Mouse (Mus musculus) left cerebral cortex, postnatal 14 days (tissue): ENCODE data around the gene Cnrip1. TPM values are rescaled to one million over a fixed set of nuclear protein-coding genes. Genes with fewer than 3 reads are reported as not detected.
A peak's percentile ranks its signal among the peaks of the same experiment; 100 is the strongest.

Experiments used
- DNase-seq, 2 experiments: peaks; one replicate each; pipeline ENCODE4 v3.0.0; 2021 to 2022; ENCODE audit warnings: low spot score in 2 of 2, mixed read lengths in 1 of 2
- intact Hi-C: fragments of 180-260 bp; cut with DNase I; formaldehyde crosslinking; loops from one replicate; pipeline ENCODE4 v1.15.1; 2025
- total RNA-seq, 2 experiments: library from RNA; stranded (reverse); gene quantifications; 2 replicates each; pipeline ENCODE4 v1.2.3; 2021

The Cnrip1 gene
- total RNA-seq, 2 experiments from 2014 or later = 151 to 156 TPM

DNA sequence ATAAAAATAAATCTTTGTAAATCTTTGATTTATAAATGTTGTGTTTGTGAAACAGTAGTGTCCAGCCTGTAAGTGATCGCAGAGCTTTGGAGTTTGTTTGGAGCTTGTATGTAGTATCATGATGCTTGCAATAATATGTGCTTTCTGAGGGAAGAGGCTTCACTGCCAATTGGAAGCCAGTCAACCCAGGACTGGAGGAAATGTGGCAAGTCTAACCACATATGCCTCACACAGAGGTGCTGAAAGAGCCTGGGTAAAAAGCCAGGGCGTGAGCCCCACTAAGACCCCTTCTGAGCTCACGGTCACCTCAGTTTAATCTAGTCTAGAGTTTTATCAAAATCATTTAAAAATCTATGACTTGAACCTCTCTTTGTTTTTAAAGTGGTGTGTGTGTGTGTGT, 32.1 kb downstream of the Cnrip1 start:
- DNase-seq = no peak
- intact Hi-C loops = loop anchor here (5.0 kb wide), 2 partner anchors 74 to 114 kb away; partner anchors contain the start of gene Ppp3r1

DNA sequence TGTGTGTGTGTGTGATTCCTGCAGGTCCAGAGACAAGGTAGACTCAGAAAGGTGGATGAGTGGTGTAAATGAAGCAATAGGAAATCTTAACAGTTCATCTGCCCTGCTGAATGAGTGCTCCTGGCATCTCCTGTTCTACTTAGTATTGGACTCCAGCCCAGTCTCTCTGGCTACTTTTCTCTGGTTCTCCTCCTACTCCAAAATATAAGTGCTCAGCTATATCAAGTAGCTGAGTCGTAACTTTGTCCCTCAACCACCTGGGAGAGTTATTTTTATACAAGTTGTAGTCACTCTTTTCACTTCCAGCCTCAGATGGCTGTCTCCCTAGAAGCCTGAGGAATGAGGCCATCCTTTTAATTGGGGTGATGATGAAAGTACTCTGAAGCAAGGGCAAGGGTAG, 32.5 kb downstream of the Cnrip1 start:
- intact Hi-C loops = loop anchor here (5.0 kb wide), 2 partner anchors 73 to 113 kb away; partner anchors contain the start of gene Ppp3r1
- DNase-seq = peak; percentile 55 to 76

DNA sequence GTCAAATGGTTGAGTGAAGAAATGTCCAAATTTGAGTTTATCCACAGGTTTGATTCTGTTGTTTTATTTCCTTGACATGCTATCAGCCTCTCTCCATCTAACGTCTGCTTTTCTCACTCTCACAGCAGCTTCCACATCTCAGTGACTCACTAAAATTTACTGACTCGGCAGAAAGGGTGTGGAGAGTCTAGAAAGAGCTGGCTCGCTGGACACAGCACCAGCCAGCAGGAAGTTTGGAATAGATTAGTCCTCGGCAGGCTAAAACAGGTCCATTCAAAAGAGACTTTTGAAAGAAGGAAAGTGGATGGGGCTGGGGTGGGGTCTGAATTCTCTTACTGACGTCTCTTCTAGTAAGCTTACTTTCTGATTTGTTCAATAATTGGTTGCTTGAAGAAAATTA, 34.7 kb downstream of the Cnrip1 start:
- no peak for DNase-seq
- intact Hi-C loops = no loop called here

DNA sequence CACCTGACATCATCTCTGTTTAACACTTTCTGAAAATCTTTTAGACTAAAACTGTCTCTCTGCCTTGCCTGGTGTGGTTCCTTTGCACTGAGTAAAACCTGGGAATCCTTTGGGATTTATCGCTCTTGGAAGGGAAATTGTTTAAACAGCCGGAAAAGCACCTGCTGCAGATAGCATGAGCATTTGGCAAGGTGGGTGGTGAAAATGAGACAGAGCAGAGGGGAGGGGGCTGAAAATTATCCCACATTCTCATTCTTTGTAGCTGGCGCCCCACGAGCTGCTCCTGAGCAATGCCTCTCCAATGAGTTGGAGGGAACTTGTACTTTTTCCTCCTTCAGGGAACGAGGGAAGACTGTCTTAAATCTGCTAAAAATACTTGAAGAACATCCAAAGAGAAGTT, 55.5 kb downstream of the Cnrip1 start:
- intact Hi-C loops = loop anchor here (5.0 kb wide), 1 partner anchor 50 kb away; the partner anchor contains the start of gene Ppp3r1

DNA sequence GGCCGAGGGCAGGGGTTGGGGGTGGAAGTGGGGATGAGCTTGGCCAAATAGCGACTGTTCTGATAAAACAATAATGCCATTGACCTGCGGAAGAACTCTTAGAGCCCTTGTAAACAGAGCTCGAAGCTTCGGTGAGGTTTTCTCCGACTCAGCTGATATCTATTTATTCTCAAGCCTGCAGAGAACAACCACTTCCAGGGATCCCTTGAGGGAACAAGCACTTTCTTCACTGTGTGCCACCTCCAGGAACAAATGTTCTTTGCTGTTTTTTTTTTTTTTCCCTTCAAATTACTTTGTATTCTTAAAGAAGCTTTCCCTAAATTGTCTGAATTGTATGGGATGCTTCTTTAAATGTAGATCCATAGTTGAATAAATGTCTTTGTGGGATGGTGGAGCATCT, 56.0 kb downstream of the Cnrip1 start:
- peak in 1 of 2 experiments; percentile 35 for DNase-seq
- intact Hi-C loops = loop anchor here (5.0 kb wide), 1 partner anchor 50 kb away; the partner anchor contains the start of gene Ppp3r1

More for the DNA sequence above, 55.5 kb downstream of the Cnrip1 start:
- DNase-seq = peak; percentile 52 to 85

DNA sequence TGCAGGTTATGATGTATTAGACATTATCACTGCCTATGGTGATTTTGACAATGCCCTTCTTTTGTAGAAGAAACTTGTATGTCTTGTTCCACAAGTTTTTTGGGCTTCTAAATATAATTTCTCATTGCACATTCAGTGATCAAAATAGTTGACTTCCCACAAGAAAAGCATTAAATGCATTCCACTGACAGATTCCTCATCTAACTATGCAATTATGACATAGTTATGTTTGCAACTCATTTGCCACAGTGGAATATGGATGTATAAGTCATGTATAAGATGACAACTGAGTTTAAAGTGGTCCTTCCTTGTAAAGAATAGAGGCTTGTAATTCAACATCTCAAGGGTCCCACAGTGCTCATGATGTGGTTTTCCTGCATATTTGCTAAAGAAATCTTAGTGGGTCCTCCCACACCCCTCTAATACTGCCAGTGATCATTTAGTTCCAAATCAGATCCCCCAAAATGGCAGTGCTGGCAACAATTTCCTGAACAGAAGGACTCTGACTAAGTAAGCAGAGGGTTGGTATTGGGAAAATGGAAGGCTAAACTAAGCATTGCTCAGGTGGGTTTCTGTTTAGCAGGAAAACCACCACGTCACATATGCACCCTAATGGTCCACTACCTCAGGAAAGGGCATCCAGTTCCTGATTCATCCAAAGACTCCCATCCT, 61.2 kb downstream of the Cnrip1 start:
- intact Hi-C loops = no loop called here
- no peak for DNase-seq

DNA sequence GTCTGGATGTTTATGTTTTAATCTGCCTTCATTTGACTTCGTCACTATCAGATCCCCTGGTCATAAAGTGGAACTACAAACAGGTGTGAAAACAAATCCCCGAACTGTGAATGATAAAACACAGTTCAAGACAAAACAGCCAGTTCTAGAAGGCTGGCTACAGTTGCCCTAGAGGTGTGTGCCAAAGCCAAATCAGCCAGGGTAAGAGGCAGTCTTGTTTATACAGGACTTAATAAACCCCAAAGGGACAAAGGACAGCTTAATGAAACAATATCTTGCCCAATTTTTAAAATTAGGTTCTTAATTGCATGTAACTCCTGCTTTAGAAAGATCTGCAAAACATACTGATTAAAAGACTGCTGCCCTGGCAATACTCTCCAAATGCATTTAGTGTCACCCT, 75.0 kb downstream of the Cnrip1 start:
- no peak for DNase-seq
- intact Hi-C loops = no loop called here

Other genes with a start within 250 kb of the Cnrip1 start
- gene Fbxo48, start 100.2 kb upstream of the Cnrip1 start, total RNA-seq = 1 to 10 TPM; 1.1 to 1.7 TPM
- 1 to 10 TPM; 4.5 to 5.5 TPM for gene Plek, start 795 bp downstream of the Cnrip1 start, total RNA-seq
- 100 to 1,000 TPM; 697 to 717 TPM for gene Ppp3r1, start 107.7 kb downstream of the Cnrip1 start, total RNA-seq
- 1 to 10 TPM; 6.0 to 6.8 TPM for gene Wdr92, start 130.5 kb downstream of the Cnrip1 start, total RNA-seq
- 10 to 100 TPM; 24.4 to 29.9 TPM for gene Pno1, start 160.0 kb downstream of the Cnrip1 start, total RNA-seq
- gene C1d, start 206.0 kb downstream of the Cnrip1 start, total RNA-seq = 10 to 100 TPM; 46.7 to 57.0 TPM